Mouse (Mus musculus) stomach, postnatal 0 days (tissue): ENCODE measurements around the gene Ganc.

Source experiments
- CTCF ChIP-seq: IDR thresholded peaks from 2 replicates; pipeline ENCODE4 v1.5.1; 2016; ENCODE audit warnings: antibody characterized with exemption, low read depth, mild to moderate bottlenecking, moderate library complexity
- EP300 ChIP-seq: optimal IDR thresholded peaks from 2 replicates; pipeline ENCODE3; 2016; ENCODE audit warnings: antibody characterized with exemption

- TF ChIP-seq CTCF (no peak), EP300 (no peak)
Measured at GRCm38 (mm10) chr2:120366501-120366900, 37.2 kb upstream of the Ganc start.
